Mouse (Mus musculus) G1E (cell line): ENCODE measurements around the gene Timp3.

Experiments
- CTCF ChIP-seq: IDR thresholded peaks from 2 replicates; pipeline ENCODE4 v1.5.1; 2012; ENCODE audit warnings: low read depth, low read length, inconsistent platforms, mixed read lengths
- GATA2 ChIP-seq: IDR thresholded peaks from 2 replicates; pipeline ENCODE4 v1.6.1; 2012; ENCODE audit warnings: low read depth, low read length, inconsistent platforms, borderline replicate concordance
- POLR2AphosphoS5 ChIP-seq: IDR thresholded peaks from 2 replicates; pipeline ENCODE4 v1.6.1; 2012; ENCODE audit warnings: low read depth, low read length, inconsistent platforms; ENCODE audit not compliant: insufficient replicate concordance

DNA sequence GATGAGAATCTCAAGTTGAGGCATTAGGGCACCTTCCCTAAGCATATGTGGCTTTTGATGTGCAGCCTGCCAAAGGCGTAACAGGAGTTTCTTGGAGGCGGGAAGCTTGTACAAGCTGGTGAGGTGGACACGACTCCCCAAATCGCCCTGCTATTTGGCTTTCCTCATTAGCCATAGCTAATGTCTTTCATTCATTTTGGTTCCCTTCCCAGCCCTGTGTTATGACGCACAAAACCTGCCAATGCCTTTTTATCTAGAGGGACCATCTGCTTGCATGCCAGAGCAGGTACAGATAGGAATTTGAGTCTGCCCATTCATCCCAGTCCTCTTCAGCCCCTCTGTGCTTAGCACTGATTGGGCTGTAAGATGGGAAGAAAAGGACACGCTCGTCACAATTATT, 40.2 kb downstream of the Timp3 start:
- no peak for TF ChIP-seq CTCF
- TF ChIP-seq POLR2AphosphoS5: no peak
- no peak for TF ChIP-seq GATA2
